Mouse (Mus musculus) adrenal gland, postnatal 4 days (tissue): ENCODE measurements around the gene Faf2. TPM values are rescaled to one million over a fixed set of nuclear protein-coding genes. Genes with fewer than 3 reads are reported as not detected.

Experiments used
- DNase-seq, 2 experiments: peaks; one replicate each; pipeline ENCODE4 v3.0.0; 2021 to 2022; ENCODE audit warnings: low spot score in 2 of 2, mixed read lengths in 2 of 2
- total RNA-seq, 2 experiments: library from RNA; stranded (reverse); gene quantifications; 2 replicates each; pipeline ENCODE4 v1.2.3; 2021

Gene Faf2
- total RNA-seq, 2 experiments from 2014 or later: 74.5 to 81.4 TPM

- no peak for DNase-seq
These were observed 54.5 kb downstream of the Faf2 start for GRCm38 (mm10) chr13:54675895-54676590.

- DNase-seq: no peak
These were observed 56.7 kb downstream of the Faf2 start for GRCm38 (mm10) chr13:54678263-54678662.

DNA sequence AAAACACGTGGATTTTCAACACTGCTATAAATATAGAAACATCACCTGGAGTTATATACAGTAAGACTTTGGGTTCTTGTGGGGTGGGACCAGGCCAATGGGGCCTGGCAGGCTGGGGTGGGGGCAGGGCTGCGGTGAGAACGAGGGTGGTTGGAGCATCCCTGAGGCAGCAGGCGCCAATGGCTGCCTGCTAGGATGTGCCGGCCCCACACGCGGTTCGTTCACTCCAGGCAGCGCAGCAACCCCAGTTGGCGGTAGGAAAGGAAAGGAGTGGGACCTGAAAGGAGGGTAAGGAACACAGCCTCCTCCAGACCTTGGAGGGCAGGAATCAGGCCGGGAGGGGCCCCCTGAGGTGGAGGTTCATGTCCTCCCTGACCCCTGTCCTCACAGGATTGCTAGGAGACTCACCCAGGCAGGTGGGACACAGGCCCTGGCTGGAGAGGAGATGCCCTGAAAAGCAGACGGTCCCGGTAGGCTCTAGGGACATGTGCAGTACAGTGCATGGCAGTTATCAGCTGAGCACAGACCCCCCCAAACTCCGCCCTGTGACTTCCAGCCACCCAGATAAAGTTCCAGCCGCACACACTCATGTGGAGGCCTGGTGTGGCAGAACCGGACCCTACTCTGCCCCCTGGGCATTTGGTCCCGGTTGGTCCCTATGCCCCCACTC lies 58.7 kb downstream of the Faf2 start:
- no peak for DNase-seq

GRCm38 (mm10) chr13:54681291-54681690 lies 59.7 kb downstream of the Faf2 start:
- DNase-seq: no peak

DNA sequence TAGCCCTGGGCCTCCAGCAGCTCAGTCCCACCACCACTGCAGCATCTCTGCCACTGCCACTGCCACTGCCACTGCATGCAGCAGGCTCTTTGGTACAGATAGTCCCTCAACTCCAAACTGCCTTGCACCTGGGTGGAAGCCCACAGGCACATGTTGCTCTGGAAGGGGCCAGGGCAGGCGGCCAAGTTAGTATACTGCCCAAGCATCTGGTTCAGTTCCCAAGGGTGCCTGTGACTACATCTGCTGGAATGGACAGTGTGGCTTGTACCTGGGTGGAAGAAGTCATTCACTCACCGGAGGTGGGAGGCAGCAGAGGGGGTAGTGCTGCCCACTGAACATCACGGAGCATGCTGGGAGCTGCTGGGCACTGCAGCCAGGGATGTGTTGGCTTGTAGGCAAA lies 61.7 kb downstream of the Faf2 start:
- DNase-seq: no peak

DNA sequence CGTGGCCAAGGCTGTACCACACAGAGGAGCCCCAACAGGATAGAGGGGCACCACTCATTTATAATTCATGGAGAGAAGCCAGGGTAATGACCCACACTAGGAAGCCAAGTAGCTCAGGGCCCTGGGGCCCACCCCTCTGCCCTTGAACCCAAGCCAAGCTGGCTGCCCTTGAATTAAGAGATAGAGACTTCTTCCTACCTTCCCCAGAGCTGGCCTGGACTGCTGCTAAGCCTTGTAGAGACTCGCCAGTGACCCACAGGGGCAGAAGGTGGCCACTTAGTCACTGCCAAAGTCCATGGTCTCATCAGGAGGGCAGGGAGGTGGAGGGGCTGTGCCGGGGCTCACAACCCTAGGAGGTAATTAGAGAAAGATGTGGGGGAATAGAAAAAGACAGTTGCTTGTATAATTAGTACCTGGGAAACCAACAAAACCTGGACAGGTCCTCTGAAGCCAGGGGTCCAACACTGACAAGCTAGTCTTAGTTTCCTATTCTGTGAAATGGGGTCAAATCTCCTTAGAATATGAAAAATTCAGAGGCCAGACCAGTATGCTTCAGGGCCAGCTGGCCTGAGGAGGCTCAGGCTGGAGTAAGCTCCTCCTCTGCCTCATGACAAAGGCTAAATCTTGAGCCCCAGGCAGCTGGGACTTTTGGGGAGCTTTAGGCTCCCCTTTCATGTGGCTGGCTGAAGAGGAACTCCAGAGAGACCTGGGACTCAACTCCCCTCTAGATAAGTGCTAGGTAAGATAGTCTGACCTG lies 62.7 kb downstream of the Faf2 start:
- peak in 1 of 2 experiments; percentile 64 for DNase-seq

DNA sequence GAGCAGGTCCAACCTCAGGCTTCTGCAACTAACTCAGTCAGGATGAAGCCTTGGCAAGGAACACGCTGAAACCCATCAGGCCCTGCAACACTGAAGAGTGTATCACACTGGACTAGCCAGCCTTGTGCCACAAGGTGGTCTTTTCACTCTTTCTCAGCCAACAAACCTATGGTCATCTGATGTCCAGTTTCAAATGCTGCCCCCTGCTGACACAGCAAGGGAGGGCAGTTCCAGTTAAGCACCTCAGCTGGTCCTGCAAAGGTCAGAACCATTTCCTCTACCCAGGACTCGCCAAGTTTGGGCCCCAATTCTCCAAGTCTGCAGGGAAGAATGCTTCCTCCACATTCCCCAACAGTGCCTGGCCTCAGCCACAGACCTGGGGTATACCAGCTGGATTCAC lies 63.6 kb downstream of the Faf2 start:
- DNase-seq: peak in 1 of 2 experiments; percentile 53

DNA sequence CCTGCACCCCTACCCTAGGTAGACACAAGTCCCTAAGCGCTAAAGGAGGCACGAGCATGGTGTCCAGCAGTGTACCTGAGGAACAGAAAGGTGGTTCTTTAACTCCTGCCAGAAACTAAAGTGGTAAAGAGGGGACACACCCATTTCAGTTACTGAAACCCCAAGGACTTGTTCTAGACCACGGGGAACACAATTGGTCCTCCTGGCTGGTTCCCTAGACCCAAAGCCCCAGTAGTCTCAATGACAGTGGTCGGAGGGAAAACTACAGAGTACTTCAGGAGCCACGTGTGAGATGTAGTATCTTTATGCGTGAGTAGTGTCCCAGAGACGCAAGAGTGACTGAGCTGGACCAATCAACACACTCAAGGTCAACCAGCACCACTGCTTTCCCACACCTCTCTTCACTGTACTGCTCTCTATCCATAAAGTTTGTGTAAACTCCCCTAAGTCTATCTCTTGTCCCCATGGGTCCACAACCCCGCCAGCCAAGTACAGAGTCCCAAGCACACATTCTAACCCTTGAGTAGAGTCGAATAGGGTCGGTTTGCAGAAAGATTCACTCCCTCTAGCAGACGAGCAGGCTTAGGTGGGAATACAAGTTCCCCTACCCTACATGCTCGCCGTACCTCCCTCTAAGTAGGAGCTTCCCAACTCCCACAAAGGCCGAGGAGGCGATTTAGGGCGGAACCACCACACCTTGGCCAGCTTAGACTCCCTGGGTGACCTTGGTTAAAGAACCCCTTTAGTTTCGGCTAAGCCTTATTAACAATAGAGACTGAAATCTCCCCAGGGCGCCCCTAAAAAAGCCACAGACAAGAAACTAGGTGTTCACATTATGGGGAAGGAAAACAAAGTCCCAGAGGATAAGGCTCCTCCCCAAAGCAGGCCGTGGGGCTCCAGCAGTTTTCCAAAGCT lies 64.8 kb downstream of the Faf2 start:
- no peak for DNase-seq

- peak; percentile 57 to 67 for DNase-seq
These were observed 65.5 kb downstream of the Faf2 start for GRCm38 (mm10) chr13:54687096-54687495.

GRCm38 (mm10) chr13:54687575-54688424 lies 66.2 kb downstream of the Faf2 start:
- peak; percentile 95 to 97 for DNase-seq

DNA sequence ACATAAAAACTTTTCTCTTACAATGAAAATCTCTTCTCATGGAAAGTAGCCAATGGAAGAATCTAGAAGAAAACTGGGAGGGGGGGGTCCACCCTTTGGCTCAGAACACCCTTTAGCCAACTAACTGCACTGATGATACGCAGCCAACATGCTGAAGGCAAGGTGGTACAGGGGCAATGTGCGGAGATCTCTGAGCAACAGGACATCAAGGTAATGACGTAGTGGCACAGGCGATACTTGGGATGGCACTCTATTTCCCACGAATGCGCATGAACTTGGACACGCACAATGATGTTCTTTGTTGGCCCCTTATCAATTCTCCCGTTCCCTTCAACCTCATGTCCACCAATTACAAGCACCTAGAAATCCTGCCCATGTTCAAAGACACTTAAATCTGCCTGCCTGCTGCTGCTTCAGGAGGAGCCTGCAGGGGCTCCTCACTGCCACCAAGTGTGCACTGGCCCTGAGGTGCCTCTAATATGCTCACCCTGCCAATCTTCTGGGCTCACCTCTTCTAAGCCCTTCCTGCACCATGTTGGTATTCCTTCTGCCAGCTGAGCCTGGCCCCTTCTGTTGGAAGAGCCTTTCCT lies 68.7 kb downstream of the Faf2 start:
- no peak for DNase-seq

DNA sequence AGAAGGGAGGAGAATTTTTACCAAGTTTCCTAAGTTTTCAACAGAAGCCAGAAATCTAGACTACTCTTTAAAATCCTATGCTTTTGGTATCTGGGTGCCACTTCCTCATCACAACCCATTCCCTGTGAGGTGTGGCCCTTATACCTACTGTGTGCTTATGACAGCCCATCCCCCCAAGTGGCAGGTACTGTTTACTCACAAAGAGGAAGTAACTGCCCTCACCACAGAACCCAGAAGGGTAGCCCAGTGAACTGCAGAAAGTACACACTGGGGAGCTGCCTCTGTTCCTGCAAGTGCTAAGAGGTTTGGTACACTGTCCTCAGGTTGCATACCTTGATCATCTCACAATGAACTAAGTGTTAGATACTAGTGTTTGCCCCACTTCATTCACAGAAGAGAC lies 70.2 kb downstream of the Faf2 start:
- DNase-seq: no peak

GRCm38 (mm10) chr13:54692711-54693557 lies 71.3 kb downstream of the Faf2 start:
- no peak for DNase-seq

- DNase-seq: peak; percentile 98 to 99
These were observed 72.2 kb downstream of the Faf2 start, which contains the start of gene Rnf44 for GRCm38 (mm10) chr13:54693558-54694347. Rnf44 (minus strand) TSS chr13:54693907.

DNA sequence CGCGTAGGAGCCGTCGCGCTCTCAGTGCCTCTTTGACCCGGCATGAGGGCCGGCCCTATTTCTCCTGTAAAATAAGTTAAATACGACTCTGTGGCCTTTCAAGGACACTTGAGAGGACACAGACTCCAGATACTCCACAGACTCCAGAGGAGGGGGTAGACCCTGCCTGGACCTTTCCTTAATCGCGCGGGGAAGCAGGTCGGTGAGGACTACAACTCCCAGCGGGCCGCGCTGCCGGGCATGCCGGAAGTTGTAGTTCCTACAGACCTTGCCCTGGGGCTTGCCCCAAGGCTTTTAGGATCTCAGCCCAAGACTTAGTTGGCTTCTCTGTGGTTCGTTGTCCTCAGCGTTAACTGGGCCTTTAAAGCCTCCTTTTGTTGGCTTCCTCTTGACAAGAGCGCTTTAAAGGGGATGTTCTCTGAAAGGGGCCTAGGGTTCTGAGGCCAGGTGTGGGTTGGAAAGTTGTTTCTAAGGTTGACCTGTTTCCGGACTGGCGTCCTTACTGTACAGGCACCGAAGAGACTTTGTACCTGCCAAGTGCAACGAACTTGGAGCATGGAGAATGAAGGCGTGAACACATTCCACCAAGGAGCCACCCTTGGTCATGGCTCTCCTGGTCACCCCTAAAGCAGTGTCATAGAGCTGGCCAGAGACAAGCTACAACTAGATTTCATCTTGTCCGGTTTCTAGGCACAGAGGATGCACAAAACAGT lies 72.9 kb downstream of the Faf2 start:
- peak in 1 of 2 experiments; percentile 82 for DNase-seq

DNA sequence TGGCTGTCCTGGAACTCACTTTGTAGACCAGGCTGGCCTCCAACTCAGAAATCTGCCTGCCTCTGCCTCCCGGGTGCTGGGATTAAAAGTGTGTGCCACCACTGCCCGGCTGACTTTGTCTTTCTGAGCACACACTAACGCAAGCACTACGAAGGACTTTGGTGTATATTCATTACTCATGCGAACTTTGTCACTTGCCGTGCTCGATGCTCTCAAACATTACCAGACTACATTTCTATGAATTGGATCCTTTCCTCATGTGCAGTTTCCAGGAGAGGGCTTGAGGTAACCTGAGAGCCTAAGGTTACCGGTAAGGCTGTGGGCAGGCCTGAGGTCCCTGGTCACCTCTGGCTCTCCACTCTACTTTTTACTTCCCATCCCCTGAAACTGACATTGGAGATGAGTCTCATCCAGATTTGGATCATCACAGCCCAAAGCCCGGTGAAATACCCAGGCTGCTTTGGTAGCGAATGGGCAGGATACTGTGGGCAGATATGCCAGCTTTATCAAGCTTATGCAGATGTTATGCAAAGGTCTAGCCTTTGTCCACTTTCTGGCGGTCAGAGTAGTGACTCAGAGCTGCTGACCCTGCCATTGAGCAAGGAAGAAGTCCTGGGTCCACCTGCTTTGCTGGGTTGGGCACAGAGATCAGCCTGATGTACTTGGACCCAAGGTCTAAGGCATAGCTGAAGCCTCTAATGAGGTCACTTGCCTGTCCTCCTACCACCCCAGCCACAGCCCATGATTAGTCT lies 74.1 kb downstream of the Faf2 start:
- no peak for DNase-seq
